Mouse (Mus musculus): Measurements from ENCODE around the gene Stk19. TPM values are rescaled to one million over a fixed set of nuclear protein-coding genes. Genes with fewer than 3 reads are reported as not detected.

Stk19 gene
- polyA plus RNA-seq, 1 experiment from 2014 or later: 27.1 TPM

DNA sequence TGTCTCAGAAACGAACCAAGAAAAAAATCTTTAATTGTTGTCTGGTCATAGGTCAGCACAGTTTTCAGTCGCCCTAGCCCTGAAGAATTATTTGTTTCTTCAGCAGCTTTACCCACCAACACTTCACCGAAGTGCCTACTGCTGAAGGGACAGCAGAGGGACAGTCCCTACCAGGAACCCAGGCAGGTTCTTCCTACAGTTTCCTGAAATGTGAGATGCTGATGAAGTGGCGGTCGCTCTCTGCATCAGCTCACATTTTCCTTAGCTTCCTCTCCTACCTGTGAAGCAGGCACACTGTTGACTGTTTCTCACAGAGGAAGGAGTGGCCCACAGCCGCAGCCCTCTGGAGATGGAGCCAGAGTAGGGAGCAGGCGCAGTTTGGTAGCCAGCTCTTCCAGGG lies 29.2 kb upstream of the Stk19 start:
- no peak for DNase-seq (ENCODE audit: low spot score)
- H3K36me3 ChIP-seq (ENCODE audit: control insufficient read depth, insufficient read depth, low read length): no peaks in the 10 kb centered on the region
- no peak overlapping the region; the same call in 1 of the 2 replicates for H3K4me3 ChIP-seq (ENCODE audit: low read depth, low read length)
- no peak overlapping the region for H3K27ac ChIP-seq (ENCODE audit: low read depth, low read length)
- no peaks in the 10 kb centered on the region; the same call in 1 of the 2 replicates for H3K27me3 ChIP-seq (replicated peaks; ENCODE audit: control insufficient read depth, insufficient read depth, low read length)
- H3K9ac ChIP-seq (ENCODE audit: low read depth, low read length): no peak overlapping the region
- 52% methylated on average over 7 of the region's 7 CpGs for WGBS
- H3K4me2 ChIP-seq: no peak overlapping the region
- H3K9me3 ChIP-seq (ENCODE audit: control insufficient read depth, low read length): no peaks in the 10 kb centered on the region
- ATAC-seq (replicated peaks; ENCODE audit: low FRiP score): no peak
- H3K4me1 ChIP-seq (replicated peaks; ENCODE audit: control insufficient read depth, insufficient read depth, low read length): no peaks in the 10 kb centered on the region

DNA sequence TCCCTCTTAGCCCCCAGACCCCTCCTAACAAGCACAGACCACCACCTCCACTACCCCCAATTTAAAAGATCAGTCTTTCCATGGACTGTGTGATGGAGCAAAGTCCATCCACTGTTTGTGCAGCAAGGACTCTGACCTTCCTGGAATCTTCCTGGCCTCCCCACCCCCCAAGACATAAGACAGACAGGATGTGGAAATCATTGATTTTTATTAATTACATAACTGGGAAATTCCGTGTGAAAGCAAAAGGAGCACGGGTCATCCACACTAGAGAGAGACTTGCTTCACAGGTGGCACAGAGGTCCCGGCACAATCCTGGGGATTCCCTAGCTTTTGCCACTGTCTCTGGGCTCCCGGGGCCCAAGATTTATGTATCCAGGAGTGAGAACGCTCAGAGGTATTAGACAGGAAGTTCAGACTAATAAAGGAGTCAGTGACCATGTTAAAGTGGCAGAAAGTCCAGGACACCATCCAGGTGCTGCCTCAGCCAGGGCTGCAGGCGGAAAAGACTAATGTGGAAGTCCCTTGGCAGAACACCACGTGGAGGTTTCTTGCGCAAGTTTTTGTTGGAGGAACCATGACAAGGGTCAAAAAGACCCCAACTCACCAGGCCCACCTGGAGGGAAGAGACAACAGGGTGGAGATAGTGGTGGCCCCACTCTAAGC lies 25.8 kb upstream of the Stk19 start, which contains the start of gene Cfb:
Cfb (minus strand) TSS at position 103 of the 666 bp plus-strand sequence.
- ATAC-seq (replicated peaks; ENCODE audit: low FRiP score): 0 out of 2 replicates have a peak, but pooled peaks have one; percentile 40
- H3K4me3 ChIP-seq (ENCODE audit: low read depth, low read length): peak within 1 kb of the TSS; percentile 25
- no peaks in the 10 kb centered on the region for H3K27me3 ChIP-seq (replicated peaks; ENCODE audit: control insufficient read depth, insufficient read depth, low read length)
- peak within 1 kb of the TSS; percentile 47; the same call in 1 of the 2 replicates for H3K27ac ChIP-seq (ENCODE audit: low read depth, low read length)
- H3K4me2 ChIP-seq: peak within 1 kb of the TSS; percentile 48
- H3K9me3 ChIP-seq (ENCODE audit: control insufficient read depth, low read length): no peaks in the 10 kb centered on the region
- no peak for DNase-seq (ENCODE audit: low spot score)
- 0 out of 2 replicates have a peak within 1 kb of the TSS, but pooled peaks have one; percentile 4 for H3K9ac ChIP-seq (ENCODE audit: low read depth, low read length)
- no peaks in the 10 kb centered on the region for H3K36me3 ChIP-seq (ENCODE audit: control insufficient read depth, insufficient read depth, low read length)
- WGBS: 48% methylated on average over 8 of the region's 8 CpGs
- no peaks in the 10 kb centered on the region for H3K4me1 ChIP-seq (replicated peaks; ENCODE audit: control insufficient read depth, insufficient read depth, low read length)

DNA sequence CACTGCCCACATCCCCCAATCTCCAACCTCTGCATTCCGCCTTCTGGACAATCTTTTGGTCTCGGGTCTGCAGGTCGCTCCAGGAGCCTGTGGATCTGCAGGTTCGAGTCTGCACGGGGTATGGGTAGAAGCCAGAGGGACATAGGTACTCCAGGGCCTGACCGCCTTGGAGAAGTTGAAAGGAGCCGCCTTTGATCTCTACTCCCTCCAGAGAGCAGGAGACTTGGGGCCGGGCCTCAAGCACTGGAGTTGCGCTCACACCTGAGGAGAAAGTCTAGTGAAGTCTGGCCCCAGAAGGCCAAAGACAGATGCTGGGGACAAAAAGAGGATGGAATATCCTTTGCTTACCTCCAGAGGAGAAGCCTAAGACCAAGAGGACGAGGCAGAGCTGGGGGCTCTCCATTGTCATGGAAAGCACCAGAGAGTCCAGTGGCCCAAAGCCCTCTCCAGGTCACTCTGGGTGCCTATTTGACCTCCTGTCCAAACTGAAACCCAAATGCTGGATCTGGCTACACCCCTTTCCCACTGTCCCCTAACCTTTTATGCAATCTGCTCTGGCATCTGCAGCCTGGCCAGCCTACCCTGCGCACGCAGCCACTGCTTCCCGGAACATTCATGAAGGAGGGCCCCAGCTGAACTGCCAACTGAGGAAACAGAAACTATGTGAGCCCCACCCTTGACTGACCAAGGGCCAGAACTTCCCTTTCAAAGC lies 25.1 kb upstream of the Stk19 start:
- Histone ChIP-seq H3K4me3 (ENCODE audit: low read depth, low read length) (peak overlapping the region; percentile 25), H3K9ac (ENCODE audit: low read depth, low read length) (0 out of 2 replicates have a peak overlapping the region, but pooled peaks have one; percentile 4), H3K4me2 (peak overlapping the region; percentile 48), H3K9me3 (ENCODE audit: control insufficient read depth, low read length) (no peaks in the 10 kb centered on the region), H3K27ac (ENCODE audit: low read depth, low read length) (0 out of 2 replicates have a peak overlapping the region, but pooled peaks have one; percentile 47), H3K27me3 (replicated peaks; ENCODE audit: control insufficient read depth, insufficient read depth, low read length) (no peaks in the 10 kb centered on the region), H3K36me3 (ENCODE audit: control insufficient read depth, insufficient read depth, low read length) (peaks cover 3% of the 10 kb centered on the region), H3K4me1 (replicated peaks; ENCODE audit: control insufficient read depth, insufficient read depth, low read length) (no peaks in the 10 kb centered on the region)
- 62% methylated on average over 13 of the region's 13 CpGs for WGBS
- peak; percentile 53 for ATAC-seq (replicated peaks; ENCODE audit: low FRiP score)
- DNase-seq (ENCODE audit: low spot score): no peak

GRCm38 (mm10) chr17:34860514-34860913 lies 23.8 kb upstream of the Stk19 start:
- Histone ChIP-seq H3K36me3 (ENCODE audit: control insufficient read depth, insufficient read depth, low read length) (peaks cover 10% of the 10 kb centered on the region), H3K27ac (ENCODE audit: low read depth, low read length) (no peak overlapping the region), H3K27me3 (replicated peaks; ENCODE audit: control insufficient read depth, insufficient read depth, low read length) (no peaks in the 10 kb centered on the region), H3K4me1 (replicated peaks; ENCODE audit: control insufficient read depth, insufficient read depth, low read length) (no peaks in the 10 kb centered on the region), H3K4me3 (ENCODE audit: low read depth, low read length) (no peak overlapping the region), H3K4me2 (peak overlapping the region; percentile 48; the same call in 1 of the 2 replicates), H3K9ac (ENCODE audit: low read depth, low read length) (no peak overlapping the region), H3K9me3 (ENCODE audit: control insufficient read depth, low read length) (no peaks in the 10 kb centered on the region)
- WGBS: 78% methylated on average over 9 of the region's 9 CpGs
- ATAC-seq (replicated peaks; ENCODE audit: low FRiP score) (no peak), DNase-seq (ENCODE audit: low spot score) (no peak)

DNA sequence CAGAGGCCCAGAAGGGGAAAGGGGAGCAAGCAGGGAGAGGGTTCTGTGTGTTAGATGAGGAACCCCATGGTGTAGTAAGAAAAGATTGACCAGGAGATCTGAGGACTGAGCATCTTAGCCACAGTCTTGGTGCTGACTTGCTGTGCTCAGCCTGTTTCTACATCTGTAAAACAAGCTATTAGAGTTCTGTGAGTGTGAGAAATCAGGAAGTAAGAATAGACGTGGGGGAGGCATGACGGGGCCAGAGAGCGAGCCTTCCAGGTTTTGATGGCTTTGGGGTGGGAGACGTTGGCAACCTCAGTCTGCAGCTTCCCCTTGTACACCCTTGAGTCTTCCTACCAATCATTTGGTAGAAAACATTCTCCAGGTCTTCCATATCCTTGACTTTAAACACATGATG lies 21.9 kb upstream of the Stk19 start:
- H3K4me2 ChIP-seq: no peak overlapping the region
- WGBS: 57% methylated on average over 4 of the region's 4 CpGs
- no peak overlapping the region for H3K27ac ChIP-seq (ENCODE audit: low read depth, low read length)
- H3K27me3 ChIP-seq (replicated peaks; ENCODE audit: control insufficient read depth, insufficient read depth, low read length): no peaks in the 10 kb centered on the region
- DNase-seq (ENCODE audit: low spot score) (no peak), ATAC-seq (replicated peaks; ENCODE audit: low FRiP score) (no peak)
- H3K4me1 ChIP-seq (replicated peaks; ENCODE audit: control insufficient read depth, insufficient read depth, low read length): no peaks in the 10 kb centered on the region
- no peak overlapping the region for H3K4me3 ChIP-seq (ENCODE audit: low read depth, low read length)
- peaks cover 16% of the 10 kb centered on the region for H3K36me3 ChIP-seq (ENCODE audit: control insufficient read depth, insufficient read depth, low read length)
- H3K9ac ChIP-seq (ENCODE audit: low read depth, low read length): no peak overlapping the region
- no peaks in the 10 kb centered on the region for H3K9me3 ChIP-seq (ENCODE audit: control insufficient read depth, low read length)

- Histone ChIP-seq H3K4me1 (replicated peaks; ENCODE audit: control insufficient read depth, insufficient read depth, low read length) (peaks cover 5% of the 10 kb centered on the region; the same call in 1 of the 2 replicates), H3K9ac (ENCODE audit: low read depth, low read length) (no peak overlapping the region)
Observed at GRCm38 (mm10) chr17:34855825-34856224, 19.1 kb upstream of the Stk19 start.

DNA sequence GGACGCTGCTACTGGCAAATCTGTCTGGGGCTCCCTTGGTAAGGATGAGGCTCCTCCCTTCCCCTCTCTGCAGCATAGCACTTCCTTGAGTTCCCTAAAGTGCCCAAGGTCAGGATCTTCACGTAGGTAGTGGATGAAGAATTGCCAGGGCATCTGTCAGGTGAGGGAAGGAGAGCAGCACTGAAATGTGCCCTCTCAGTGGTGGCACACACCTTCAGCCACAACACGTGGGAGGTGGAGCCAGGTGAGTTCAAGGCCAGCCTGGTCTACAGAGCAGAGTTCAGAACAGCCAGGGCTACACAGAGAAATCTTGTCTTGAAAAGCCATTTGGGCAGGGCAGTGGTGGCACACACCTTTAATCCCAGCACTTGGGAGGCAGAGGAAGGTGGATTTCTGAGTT lies 18.0 kb upstream of the Stk19 start:
- no peak for ATAC-seq (replicated peaks; ENCODE audit: low FRiP score)
- Histone ChIP-seq H3K27ac (ENCODE audit: low read depth, low read length) (no peak overlapping the region), H3K4me2 (no peak overlapping the region), H3K4me3 (ENCODE audit: low read depth, low read length) (no peak overlapping the region), H3K27me3 (replicated peaks; ENCODE audit: control insufficient read depth, insufficient read depth, low read length) (no peaks in the 10 kb centered on the region), H3K9ac (ENCODE audit: low read depth, low read length) (no peak overlapping the region), H3K4me1 (replicated peaks; ENCODE audit: control insufficient read depth, insufficient read depth, low read length) (peaks cover 5% of the 10 kb centered on the region; the same call in 1 of the 2 replicates), H3K36me3 (ENCODE audit: control insufficient read depth, insufficient read depth, low read length) (peaks cover 27% of the 10 kb centered on the region), H3K9me3 (ENCODE audit: control insufficient read depth, low read length) (no peaks in the 10 kb centered on the region)
- 76% methylated on average over 3 of the region's 3 CpGs for WGBS
- DNase-seq (ENCODE audit: low spot score): no peak

More at GRCm38 (mm10) chr17:34855825-34856224, 19.1 kb upstream of the Stk19 start:
- Histone ChIP-seq H3K4me2 (no peak overlapping the region), H3K27ac (ENCODE audit: low read depth, low read length) (no peak overlapping the region), H3K36me3 (ENCODE audit: control insufficient read depth, insufficient read depth, low read length) (peaks cover 27% of the 10 kb centered on the region), H3K4me3 (ENCODE audit: low read depth, low read length) (no peak overlapping the region), H3K9me3 (ENCODE audit: control insufficient read depth, low read length) (no peaks in the 10 kb centered on the region), H3K27me3 (replicated peaks; ENCODE audit: control insufficient read depth, insufficient read depth, low read length) (no peaks in the 10 kb centered on the region)
- 50% methylated on average over 3 of the region's 3 CpGs for WGBS
- ATAC-seq (replicated peaks; ENCODE audit: low FRiP score) (no peak), DNase-seq (ENCODE audit: low spot score) (no peak)

- no peak for DNase-seq (ENCODE audit: low spot score)
- no peak for ATAC-seq (replicated peaks; ENCODE audit: low FRiP score)
- Histone ChIP-seq H3K4me2 (no peak overlapping the region), H3K36me3 (ENCODE audit: control insufficient read depth, insufficient read depth, low read length) (peaks cover 27% of the 10 kb centered on the region), H3K27ac (ENCODE audit: low read depth, low read length) (no peak overlapping the region), H3K9me3 (ENCODE audit: control insufficient read depth, low read length) (no peaks in the 10 kb centered on the region), H3K4me1 (replicated peaks; ENCODE audit: control insufficient read depth, insufficient read depth, low read length) (peaks cover 12% of the 10 kb centered on the region), H3K9ac (ENCODE audit: low read depth, low read length) (no peak overlapping the region), H3K4me3 (ENCODE audit: low read depth, low read length) (no peak overlapping the region), H3K27me3 (replicated peaks; ENCODE audit: control insufficient read depth, insufficient read depth, low read length) (no peaks in the 10 kb centered on the region)
- 79% methylated on average over 8 of the region's 8 CpGs for WGBS
Observed at GRCm38 (mm10) chr17:34853511-34853910, 16.8 kb upstream of the Stk19 start.

Data from liver, embryonic 11.5 days (tissue).